Mouse (Mus musculus) stomach, embryonic 15.5 days (tissue): ENCODE measurements around the gene Abhd14b. TPM values are rescaled to one million over a fixed set of nuclear protein-coding genes. Genes with fewer than 3 reads are reported as not detected.
A peak's percentile ranks its signal among the peaks of the same experiment; 100 is the strongest.

Experiments used
- ATAC-seq: fragments of 200-750 bp; cut with Nextera tagmentation; 2 replicates; pipeline ENCODE4 v1.8.0; 2017; ENCODE audit warnings: low read depth, moderate number of reproducible peaks, moderate TSS enrichment; ENCODE audit not compliant: insufficient read depth, low FRiP score
- H3K27ac ChIP-seq: fragments of 300-500 bp; sonication (generic); 2 replicates; pipeline ENCODE4 v1.5.1; 2015; ENCODE audit warnings: mild to moderate bottlenecking, inconsistent platforms
- H3K27me3 ChIP-seq: fragments of 300-500 bp; sonication (generic); replicated peaks from 2 replicates; pipeline ENCODE4 v1.6.1; 2015; ENCODE audit warnings: inconsistent platforms
- H3K36me3 ChIP-seq: fragments of 300-500 bp; sonication (generic); 2 replicates; pipeline ENCODE4 v1.6.1; 2015; ENCODE audit warnings: inconsistent platforms
- H3K4me1 ChIP-seq: fragments of 300-500 bp; sonication (generic); 2 replicates; pipeline ENCODE4 v1.6.1; 2015; ENCODE audit warnings: inconsistent platforms
- H3K4me2 ChIP-seq: fragments of 300-500 bp; sonication (generic); 2 replicates; pipeline ENCODE4 v1.6.1; 2015; ENCODE audit warnings: mild to moderate bottlenecking, inconsistent platforms
- H3K4me3 ChIP-seq: fragments of 300-500 bp; sonication (generic); replicated peaks from 2 replicates; pipeline ENCODE4 v1.5.1; 2015; ENCODE audit warnings: inconsistent platforms
- H3K9ac ChIP-seq: fragments of 300-500 bp; sonication (generic); 2 replicates; pipeline ENCODE4 v1.6.1; 2015; ENCODE audit warnings: inconsistent platforms
- H3K9me3 ChIP-seq: fragments of 300-500 bp; sonication (generic); 2 replicates; pipeline ENCODE4 v1.6.1; 2016; ENCODE audit warnings: inconsistent platforms
- WGBS: fragments of 180-500 bp; shearing (Covaris S2); methylation state at CpG from one replicate; pipeline ENCODE4 v1.1.7; 2015; 5-methylcytosine and 5-hydroxymethylcytosine counted together
- polyA plus RNA-seq: library from polyadenylated mRNA; unstranded; fragments of >200 nt; fragmentation: Nextera tagmentation; extraction: Ambion mirVana; gene quantifications from 2 replicates; pipeline ENCODE4 v1.2.1, GENCODE M21; 2015

The Abhd14b gene
- polyA plus RNA-seq, 1 experiment from 2014 or later = 26.2 TPM

DNA sequence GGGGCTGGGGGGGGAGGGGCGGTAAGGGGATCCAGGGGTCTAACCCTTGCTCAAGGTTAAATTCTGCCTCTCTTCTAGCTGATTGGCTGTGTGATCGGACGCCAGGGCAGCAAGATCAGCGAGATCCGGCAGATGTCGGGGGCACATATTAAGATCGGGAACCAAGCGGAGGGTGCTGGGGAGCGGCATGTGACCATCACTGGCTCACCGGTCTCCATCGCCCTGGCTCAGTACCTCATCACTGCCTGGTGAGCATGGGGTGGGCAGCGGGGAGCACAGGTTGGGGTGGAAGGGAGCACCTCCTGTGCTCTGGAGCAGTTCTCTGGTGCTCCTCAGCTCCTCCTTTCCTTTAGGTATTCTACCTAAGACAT lies 15.2 kb downstream of the Abhd14b start:
- Histone ChIP-seq H3K4me3 (no peak overlapping the region), H3K27me3 (peaks cover 11% of the 10 kb centered on the region; the same call in 1 of the 2 replicates), H3K4me1 (peaks cover 13% of the 10 kb centered on the region), H3K9me3 (no peaks in the 10 kb centered on the region), H3K36me3 (peaks cover 9% of the 10 kb centered on the region), H3K9ac (no peak overlapping the region), H3K4me2 (no peak overlapping the region), H3K27ac (no peak overlapping the region)
- no peak for ATAC-seq
- 95% methylated on average over 12 of the region's 12 CpGs for WGBS

DNA sequence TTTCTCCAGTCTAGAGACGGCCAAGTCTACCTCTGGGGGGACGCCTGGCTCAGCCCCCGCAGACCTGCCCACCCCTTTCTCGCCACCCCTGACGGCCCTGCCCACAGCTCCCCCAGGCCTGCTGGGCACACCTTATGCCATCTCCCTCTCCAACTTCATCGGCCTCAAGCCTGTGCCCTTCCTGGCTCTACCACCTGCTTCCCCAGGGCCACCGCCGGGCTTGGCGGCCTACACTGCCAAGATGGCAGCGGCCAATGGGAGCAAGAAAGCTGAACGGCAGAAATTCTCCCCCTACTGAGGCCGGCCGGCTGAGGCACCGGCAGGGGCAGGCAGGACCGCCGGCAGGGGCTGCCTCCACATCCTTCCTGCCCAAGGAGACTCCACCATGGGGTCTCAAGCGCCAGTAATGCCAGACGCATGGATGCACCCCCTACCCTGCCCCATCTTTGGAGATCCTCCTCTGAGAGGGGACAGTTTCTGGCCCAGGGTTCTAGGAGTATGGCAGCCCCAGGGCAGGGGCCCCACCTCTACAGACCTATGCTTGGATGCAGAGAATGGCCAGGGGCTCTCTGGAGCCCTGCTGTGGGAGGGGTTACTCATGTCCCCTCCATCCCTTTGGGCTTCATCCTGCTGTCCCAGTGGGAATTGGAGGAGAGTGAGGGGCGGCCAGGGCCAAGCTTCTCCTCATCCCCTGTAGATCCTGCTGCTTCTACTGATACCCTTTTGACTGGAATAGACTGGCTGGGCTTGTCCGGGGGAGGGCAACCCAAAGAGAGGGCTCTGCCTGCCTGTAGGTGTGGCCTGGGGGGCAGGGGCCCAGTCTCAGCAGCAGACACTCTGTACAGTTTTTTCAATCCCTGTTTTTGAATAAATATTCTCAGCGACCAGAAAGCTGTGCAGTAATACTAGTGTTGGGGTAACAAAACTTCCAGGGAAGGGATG lies 16.1 kb downstream of the Abhd14b start:
- Histone ChIP-seq H3K4me2 (no peak overlapping the region), H3K27ac (no peak overlapping the region), H3K36me3 (peaks cover 9% of the 10 kb centered on the region), H3K4me3 (no peak overlapping the region), H3K9me3 (no peaks in the 10 kb centered on the region), H3K9ac (no peak overlapping the region), H3K4me1 (peaks cover 9% of the 10 kb centered on the region), H3K27me3 (peaks cover 11% of the 10 kb centered on the region; the same call in 1 of the 2 replicates)
- no peak for ATAC-seq
- 86% methylated on average over 21 of the region's 21 CpGs for WGBS

DNA sequence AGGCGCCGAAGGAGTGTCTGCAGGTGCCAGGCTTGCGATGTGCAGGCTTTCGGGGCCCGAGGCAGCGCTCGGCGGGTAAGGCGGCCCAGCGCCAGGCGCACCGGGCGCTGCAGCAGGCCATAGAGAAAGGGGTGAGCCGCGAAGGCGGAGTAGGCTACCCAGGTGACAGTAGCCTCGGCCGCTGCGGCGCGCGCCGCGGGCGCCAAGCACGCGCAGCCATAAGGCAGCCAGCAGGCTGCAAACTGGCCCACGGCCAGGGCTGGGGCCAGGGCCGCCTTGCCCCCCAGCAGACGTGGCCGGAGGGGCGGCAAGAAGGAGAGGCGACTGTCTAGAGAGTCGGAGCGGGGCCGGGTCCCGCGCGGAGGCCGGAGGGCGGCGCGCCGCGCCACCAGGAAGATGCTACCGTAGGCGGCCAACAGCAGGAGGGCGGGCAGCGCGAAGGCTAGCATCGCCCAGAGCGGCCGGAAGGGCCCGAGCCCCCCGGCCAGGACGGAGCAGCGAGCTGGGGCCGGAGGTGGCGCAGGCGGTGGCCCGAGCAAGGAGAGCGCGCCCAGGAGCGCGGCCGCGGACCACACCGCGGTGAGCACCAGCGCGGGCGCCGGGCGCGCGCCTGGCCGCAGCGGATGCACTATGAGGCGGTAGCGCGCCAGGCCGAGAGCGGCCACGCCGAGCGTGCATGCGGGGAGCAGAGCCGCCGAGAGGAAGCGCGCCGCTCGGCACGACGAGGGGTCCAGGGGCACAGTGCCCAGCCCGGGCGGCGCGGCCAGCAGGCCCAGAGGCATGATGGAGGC lies 17.7 kb downstream of the Abhd14b start:
- peak overlapping the region; percentile 52 for H3K9ac ChIP-seq
- WGBS = 3% methylated on average over 94 of the region's 99 CpGs
- ATAC-seq = peak; percentile 67
- no peak overlapping the region for H3K27ac ChIP-seq
- H3K4me1 ChIP-seq = peaks cover 9% of the 10 kb centered on the region
- H3K4me2 ChIP-seq = peak overlapping the region; percentile 99
- peak overlapping the region; percentile 61 for H3K4me3 ChIP-seq
- H3K9me3 ChIP-seq = no peaks in the 10 kb centered on the region
- peaks cover 11% of the 10 kb centered on the region; the same call in 1 of the 2 replicates for H3K27me3 ChIP-seq
- peaks cover 9% of the 10 kb centered on the region for H3K36me3 ChIP-seq

DNA sequence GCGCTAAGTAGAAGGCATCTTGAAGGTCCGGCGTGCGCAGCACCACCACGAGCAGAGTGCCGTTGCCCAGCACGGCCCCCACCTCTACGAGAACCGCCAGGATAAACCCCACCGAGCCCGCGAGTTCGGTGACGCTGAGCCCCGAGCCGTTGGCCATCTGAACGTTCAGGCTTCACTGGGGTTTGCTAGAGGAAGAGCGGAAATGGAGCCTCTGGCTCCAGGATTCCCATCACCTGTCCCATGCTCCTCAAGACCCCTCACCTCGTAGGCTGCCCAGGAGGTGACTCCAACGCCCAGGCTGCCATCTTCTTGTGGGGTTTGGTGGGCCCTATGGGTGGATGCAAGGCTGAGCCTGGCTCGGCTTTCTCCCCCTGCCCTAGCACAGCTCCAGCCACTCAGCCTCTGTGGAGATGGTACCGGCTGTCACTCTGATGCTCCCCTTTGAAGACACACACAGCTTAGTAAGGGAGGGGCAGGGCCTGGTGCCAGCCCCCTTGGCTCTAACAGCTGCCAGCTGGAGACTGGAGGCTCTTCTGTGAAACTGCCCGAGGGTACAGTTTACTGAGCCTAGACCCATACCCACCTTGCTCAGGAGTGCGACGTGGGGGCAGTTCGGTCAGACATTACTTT lies 18.4 kb downstream of the Abhd14b start, which contains the start of gene Gpr62:
Gene Gpr62, minus strand, starts transcription at position 368 of the 630 bp plus-strand sequence.
- no peak within 1 kb of the TSS for H3K27ac ChIP-seq
- H3K4me3 ChIP-seq = peak within 1 kb of the TSS; percentile 61
- peaks cover 11% of the 10 kb centered on the region; the same call in 1 of the 2 replicates for H3K27me3 ChIP-seq
- ATAC-seq = no peak
- H3K36me3 ChIP-seq = peaks cover 9% of the 10 kb centered on the region
- peak within 1 kb of the TSS; percentile 52 for H3K9ac ChIP-seq
- H3K4me2 ChIP-seq = peak within 1 kb of the TSS; percentile 99
- 31% methylated on average over 26 of the region's 26 CpGs for WGBS
- H3K9me3 ChIP-seq = no peaks in the 10 kb centered on the region
- H3K4me1 ChIP-seq = peaks cover 9% of the 10 kb centered on the region

DNA sequence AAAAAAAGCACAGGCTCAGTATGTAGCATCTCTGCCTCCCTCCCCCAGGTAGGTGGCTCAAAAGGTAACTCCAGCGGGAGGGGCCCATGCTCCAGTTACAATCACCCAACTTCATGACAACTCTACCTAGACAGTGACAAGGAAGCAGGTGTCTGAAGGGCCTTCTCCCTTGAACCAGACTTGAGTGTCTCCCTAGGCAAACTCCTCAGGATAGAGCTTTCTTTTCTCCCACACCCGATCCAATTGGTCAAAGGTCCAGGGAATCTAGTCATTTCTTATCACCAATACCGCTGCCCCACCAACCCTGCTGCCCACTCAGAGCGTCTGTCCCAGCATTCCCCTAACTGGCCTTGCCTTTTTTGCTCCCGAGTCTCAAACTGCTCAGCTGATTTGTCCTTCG lies 19.5 kb downstream of the Abhd14b start:
- ATAC-seq = no peak
- Histone ChIP-seq H3K36me3 (peaks cover 9% of the 10 kb centered on the region), H3K27me3 (peaks cover 11% of the 10 kb centered on the region; the same call in 1 of the 2 replicates), H3K27ac (no peak overlapping the region), H3K4me2 (no peak overlapping the region), H3K9ac (no peak overlapping the region), H3K9me3 (no peaks in the 10 kb centered on the region), H3K4me1 (peaks cover 13% of the 10 kb centered on the region), H3K4me3 (no peak overlapping the region)
- WGBS = 84% methylated on average over 6 of the region's 6 CpGs

DNA sequence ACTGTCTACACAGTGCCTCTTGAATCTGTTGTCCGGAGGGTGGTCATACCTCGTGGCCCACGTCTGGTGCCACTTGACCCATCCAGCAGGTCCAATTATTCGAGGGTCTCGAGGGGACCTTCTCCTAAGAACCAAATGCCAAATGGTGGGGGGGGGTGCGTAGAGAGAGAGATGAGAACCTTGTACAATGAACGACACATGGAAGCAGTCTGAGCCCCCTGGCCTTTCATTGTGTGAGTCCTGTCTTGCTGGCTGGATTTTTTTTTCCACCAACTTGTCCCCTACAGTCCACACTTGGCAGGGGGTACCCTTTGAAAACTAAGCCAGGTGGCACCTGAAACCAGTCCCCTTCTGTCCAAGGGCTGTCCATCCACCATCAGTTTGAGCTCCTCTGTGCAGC lies 20.5 kb downstream of the Abhd14b start:
- Histone ChIP-seq H3K4me2 (no peak overlapping the region), H3K9me3 (no peaks in the 10 kb centered on the region), H3K36me3 (peaks cover 5% of the 10 kb centered on the region), H3K27ac (no peak overlapping the region), H3K27me3 (peaks cover 11% of the 10 kb centered on the region; the same call in 1 of the 2 replicates), H3K4me3 (no peak overlapping the region), H3K4me1 (peaks cover 17% of the 10 kb centered on the region), H3K9ac (no peak overlapping the region)
- WGBS = 90% methylated on average over 7 of the region's 7 CpGs
- ATAC-seq = no peak

DNA sequence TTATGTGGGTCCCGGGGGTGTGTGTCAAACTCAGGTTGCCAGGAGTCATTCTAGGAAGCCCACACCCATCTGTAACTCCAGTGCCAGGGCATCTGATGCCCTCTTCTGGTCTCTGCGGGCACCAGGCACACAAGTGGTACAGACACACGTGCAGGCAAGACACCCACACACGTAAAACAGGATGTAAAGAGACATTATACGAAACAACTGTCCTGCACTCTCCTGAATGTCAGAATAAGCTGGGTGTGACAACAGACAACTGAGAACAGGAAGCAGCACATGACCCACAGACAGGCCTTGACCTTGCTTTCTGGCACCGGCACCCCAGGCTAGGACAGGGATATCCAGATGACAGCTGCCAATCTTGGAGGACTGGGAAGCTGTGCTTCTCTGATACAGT lies 22.1 kb downstream of the Abhd14b start:
- Histone ChIP-seq H3K4me3 (no peak overlapping the region), H3K27ac (no peak overlapping the region), H3K27me3 (peaks cover 6% of the 10 kb centered on the region; the same call in 1 of the 2 replicates), H3K4me1 (peaks cover 27% of the 10 kb centered on the region), H3K4me2 (no peak overlapping the region), H3K9ac (no peak overlapping the region), H3K36me3 (no peaks in the 10 kb centered on the region), H3K9me3 (no peaks in the 10 kb centered on the region)
- ATAC-seq = no peak
- 62% methylated on average over 6 of the region's 6 CpGs for WGBS

DNA sequence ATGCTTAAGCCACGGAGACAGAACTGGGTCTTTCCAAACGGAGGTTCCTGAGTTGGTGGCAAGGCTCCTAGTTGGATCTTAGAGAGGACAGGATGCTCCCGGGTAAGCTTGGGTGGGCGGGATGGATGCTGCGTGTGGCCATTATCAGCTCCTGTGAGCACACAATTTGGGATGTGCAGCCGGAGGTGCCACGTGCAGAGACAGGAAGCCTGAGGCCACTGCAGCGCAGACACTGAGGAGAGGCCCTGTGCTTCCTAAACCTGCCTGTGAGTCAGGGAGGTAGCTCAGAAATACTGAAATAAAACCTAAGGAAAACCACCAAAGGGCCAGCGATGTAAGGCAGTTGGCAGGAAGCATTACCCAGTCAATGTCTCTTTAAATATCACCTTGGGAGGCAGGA lies 22.5 kb downstream of the Abhd14b start:
- WGBS = 58% methylated on average over 9 of the region's 9 CpGs
- H3K4me1 ChIP-seq = peaks cover 27% of the 10 kb centered on the region
- no peak overlapping the region for H3K4me2 ChIP-seq
- H3K27ac ChIP-seq = 0 out of 2 replicates have a peak overlapping the region, but pooled peaks have one; percentile 8
- 0 out of 2 replicates have a peak, but pooled peaks cover 5% of the 10 kb centered on the region for H3K27me3 ChIP-seq
- H3K9ac ChIP-seq = no peak overlapping the region
- no peak overlapping the region for H3K4me3 ChIP-seq
- H3K36me3 ChIP-seq = no peaks in the 10 kb centered on the region
- ATAC-seq = no peak
- no peaks in the 10 kb centered on the region for H3K9me3 ChIP-seq

DNA sequence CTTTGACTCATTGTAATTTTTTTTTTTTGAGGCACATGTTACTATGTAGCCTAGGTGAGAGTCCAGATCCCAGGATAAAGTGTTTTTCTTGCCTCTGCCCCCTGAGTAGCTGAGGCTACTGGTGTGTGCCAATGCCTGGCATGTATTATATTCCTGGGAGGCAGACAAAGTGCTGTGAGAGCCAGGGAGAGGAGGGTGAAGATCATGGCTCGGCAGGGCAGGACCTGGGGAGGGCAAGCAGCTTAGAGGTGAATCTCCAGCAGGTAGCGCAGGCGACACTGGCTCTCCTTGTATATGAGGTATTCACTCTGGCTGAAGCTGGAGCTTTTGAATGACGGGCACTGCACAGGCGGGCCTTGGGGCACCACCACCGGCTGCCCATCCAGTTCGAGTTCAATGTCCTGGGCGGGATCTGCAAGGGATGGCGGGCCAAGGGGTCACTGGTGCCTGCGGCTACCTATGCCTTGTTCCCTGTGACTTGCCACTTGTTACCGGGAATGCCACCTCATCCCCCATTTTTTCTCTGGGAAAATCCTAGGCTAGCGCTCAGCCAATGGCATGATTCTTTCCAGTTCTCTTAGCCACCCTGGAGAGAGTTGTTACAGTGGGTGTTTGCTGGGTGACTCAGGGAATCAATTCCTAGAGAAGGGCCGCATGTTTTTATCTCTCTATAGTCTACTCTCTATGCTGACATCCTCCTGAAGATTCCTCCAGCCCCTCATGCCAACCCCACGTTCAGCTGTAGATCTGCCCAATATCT lies 23.9 kb downstream of the Abhd14b start:
- Histone ChIP-seq H3K4me2 (peak overlapping the region; percentile 42), H3K27me3 (no peaks in the 10 kb centered on the region), H3K27ac (no peak overlapping the region), H3K4me3 (no peak overlapping the region), H3K4me1 (peaks cover 36% of the 10 kb centered on the region), H3K36me3 (no peaks in the 10 kb centered on the region), H3K9me3 (no peaks in the 10 kb centered on the region), H3K9ac (no peak overlapping the region)
- WGBS = 67% methylated on average over 14 of the region's 14 CpGs
- no peak for ATAC-seq

DNA sequence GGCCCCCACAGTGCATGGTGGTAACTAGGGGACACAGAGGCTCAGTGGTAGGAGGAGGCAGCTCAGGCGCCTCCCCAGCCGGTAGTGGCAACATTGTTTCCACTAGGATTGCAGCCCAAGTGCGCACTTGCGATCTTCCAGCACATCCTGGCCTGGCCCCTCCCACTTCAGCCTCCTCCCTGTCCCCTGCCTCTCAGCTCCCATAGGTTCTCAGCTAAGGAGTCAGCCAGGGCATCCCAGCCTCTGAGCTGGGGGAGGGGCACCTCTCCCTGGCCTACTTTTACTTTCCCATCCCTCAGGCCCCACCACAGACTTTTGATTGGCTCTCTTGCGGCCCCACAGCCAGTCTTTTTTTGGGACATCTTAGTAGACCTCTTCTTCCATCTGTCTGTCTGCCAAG lies 24.6 kb downstream of the Abhd14b start:
- Histone ChIP-seq H3K4me2 (peak overlapping the region; percentile 42), H3K27ac (no peak overlapping the region), H3K27me3 (no peaks in the 10 kb centered on the region), H3K36me3 (no peaks in the 10 kb centered on the region), H3K9me3 (no peaks in the 10 kb centered on the region), H3K4me1 (peaks cover 41% of the 10 kb centered on the region), H3K4me3 (no peak overlapping the region), H3K9ac (no peak overlapping the region)
- 14% methylated on average over 5 of the region's 5 CpGs for WGBS
- ATAC-seq = no peak

DNA sequence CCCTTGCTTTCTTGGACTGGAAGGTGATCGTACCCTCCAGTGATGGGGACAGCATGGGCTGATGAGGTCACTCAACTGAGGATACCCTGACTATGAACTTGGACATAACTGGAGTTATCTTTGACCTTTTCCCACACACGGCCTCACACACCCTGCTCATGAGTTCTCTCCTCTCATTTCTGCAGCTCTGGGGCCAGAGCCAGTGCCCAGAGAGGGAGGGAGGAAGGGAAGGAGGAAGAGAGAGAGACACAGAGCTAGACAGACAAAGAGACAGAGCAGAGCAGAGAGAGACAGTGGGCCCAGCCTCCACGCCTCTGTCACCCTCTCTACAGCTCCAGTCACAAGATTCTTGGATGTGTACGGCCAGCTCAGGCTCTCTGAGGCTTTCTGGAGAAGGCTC lies 25.1 kb downstream of the Abhd14b start:
- no peaks in the 10 kb centered on the region for H3K27me3 ChIP-seq
- no peak overlapping the region for H3K9ac ChIP-seq
- H3K27ac ChIP-seq = peak overlapping the region; percentile 1; the same call in 1 of the 2 replicates
- no peak overlapping the region for H3K4me2 ChIP-seq
- no peaks in the 10 kb centered on the region for H3K36me3 ChIP-seq
- H3K4me1 ChIP-seq = peaks cover 41% of the 10 kb centered on the region
- ATAC-seq = no peak
- H3K9me3 ChIP-seq = no peaks in the 10 kb centered on the region
- no peak overlapping the region for H3K4me3 ChIP-seq
- 63% methylated on average over 4 of the region's 4 CpGs for WGBS
